In genomic region chr3:140697295-140697694, GRCm38 (mm10) we compare ENCODE assay signal across 30 mouse cellular contexts.
A peak's percentile ranks its signal among the peaks of the same experiment; 100 is the strongest.
DNase-seq lines count a peak whose midpoint lies in the region; ATAC-seq and TF ChIP-seq lines count a peak whose summit lies in the region.
"Had no signal": no experiment of that assay in that cellular context is flagged by ENCODE, and none has a peak within 500 bp of the region (broad histone marks: within the 10 kb centered on the region; RNA-seq: fewer than 3 reads in every experiment).

No protein-coding gene starts in this region.

- WGBS in forebrain, embryonic 14.5 days, result 10% methylated on average over 3 of the region's 3 CpGs
- WGBS in forebrain, embryonic 12.5 days, result 27% methylated on average over 3 of the region's 3 CpGs
- WGBS in midbrain, embryonic 11.5 days, result 15% methylated on average over 3 of the region's 3 CpGs
- 14% methylated on average over 3 of the region's 3 CpGs for WGBS in midbrain, embryonic 16.5 days
- whole genome bisulfite sequencing in midbrain, postnatal 0 days, result 7% methylated on average over 3 of the region's 3 CpGs
- WGBS in liver, postnatal 0 days (ENCODE audit: insufficient replicate concordance), result 82% methylated on average over 3 of the region's 3 CpGs

- peak; percentile 42 for DNase-seq in forebrain, embryonic 14.5 days (ENCODE audit: low spot score)
- peak; percentile 82 for DNase-seq in midbrain, embryonic 11.5 days (ENCODE audit: low spot score, missing footprints)
- peak; percentile 16 for DNase-seq in embryo, embryonic 9.5 days (ENCODE audit: extremely low spot score)
- DNase-seq in midbrain, postnatal 0 days (ENCODE audit: low spot score), result peak; percentile 5
- DNase-seq in ovary, postnatal 10 days (ENCODE audit: low spot score), result no peak
- DNase-seq in liver, postnatal 0 days, result no peak
- DNase-seq: adrenal gland, postnatal 14 days; cerebellum, adult 2 months; cerebellum, postnatal 14 days; heart, postnatal 14 days; kidney, adult 18-20 months; kidney, postnatal 36 days; lung, postnatal 4 days; right cerebral cortex, postnatal 4 days; thymus, adult 18-20 months; thymus, postnatal 36 days had no signal

- TF ChIP-seq EP300 in liver, postnatal 0 days (IDR thresholded peaks at IDR 0.05; ENCODE audit: low read depth), result no peak

- peak; percentile 50; the same call in 1 of the 2 replicates for ATAC-seq in forebrain, embryonic 14.5 days
- no peak for ATAC-seq in forebrain, embryonic 12.5 days (ENCODE audit: low FRiP score)
- peak; percentile 73 for ATAC-seq in midbrain, embryonic 11.5 days (ENCODE audit: low FRiP score)
- no peak for ATAC-seq in midbrain, embryonic 16.5 days
- no peak for ATAC-seq in midbrain, postnatal 0 days (ENCODE audit: low FRiP score)
- ATAC-seq in liver, postnatal 0 days, result no peak
- ATAC-seq: forebrain, embryonic 16.5 days; lung, postnatal 0 days had no signal

- no peak overlapping the region for H3K4me3 ChIP-seq in forebrain, embryonic 14.5 days (ENCODE audit: low read depth, low read length)
- H3K4me3 ChIP-seq in forebrain, embryonic 12.5 days (replicated peaks), result no peak overlapping the region
- no peak overlapping the region for H3K4me3 ChIP-seq in midbrain, embryonic 11.5 days (ENCODE audit: low read depth, low read length)
- no peak overlapping the region for H3K4me3 ChIP-seq in midbrain, embryonic 16.5 days (ENCODE audit: low read depth, low read length)
- no peak overlapping the region for H3K4me3 ChIP-seq in midbrain, postnatal 0 days (ENCODE audit: low read depth, low read length)
- H3K4me3 ChIP-seq in liver, postnatal 0 days (ENCODE audit: low read depth, low read length), result no peak overlapping the region
- H3K4me3 ChIP-seq: embryonic facial prominence, embryonic 13.5 days; hindbrain, embryonic 13.5 days; kidney, embryonic 15.5 days; layer of hippocampus, adult 2 months; limb, embryonic 13.5 days; megakaryocyte, embryonic 14.5 days; myocyte; neural tube, embryonic 12.5 days had no signal

- no peaks in the 10 kb centered on the region for H3K9me3 ChIP-seq in forebrain, embryonic 14.5 days (replicated peaks; ENCODE audit: control insufficient read depth, low read length)
- H3K9me3 ChIP-seq in forebrain, embryonic 12.5 days, result no peaks in the 10 kb centered on the region
- no peaks in the 10 kb centered on the region for H3K9me3 ChIP-seq in midbrain, embryonic 11.5 days (ENCODE audit: control insufficient read depth, low read length)
- H3K9me3 ChIP-seq in midbrain, embryonic 16.5 days (replicated peaks; ENCODE audit: control insufficient read depth, low read length, poor library complexity, severe bottlenecking), result no peaks in the 10 kb centered on the region
- H3K9me3 ChIP-seq in midbrain, postnatal 0 days (ENCODE audit: low read length), result no peaks in the 10 kb centered on the region
- no peaks in the 10 kb centered on the region for H3K9me3 ChIP-seq in liver, postnatal 0 days (ENCODE audit: low read length)
- H3K9me3 ChIP-seq: embryonic facial prominence, embryonic 13.5 days; hindbrain, embryonic 13.5 days; kidney, embryonic 15.5 days; limb, embryonic 13.5 days; megakaryocyte, embryonic 14.5 days; neural tube, embryonic 12.5 days had no signal

- no peak for TF ChIP-seq CTCF in midbrain, postnatal 0 days (IDR thresholded peaks at IDR 0.05)
- no peak for TF ChIP-seq CTCF in liver, postnatal 0 days (IDR thresholded peaks at IDR 0.05; ENCODE audit: low read depth)

- no peaks in the 10 kb centered on the region for H3K36me3 ChIP-seq in forebrain, embryonic 14.5 days (ENCODE audit: control insufficient read depth, insufficient read depth, low read length)
- H3K36me3 ChIP-seq in forebrain, embryonic 12.5 days (replicated peaks), result no peaks in the 10 kb centered on the region
- H3K36me3 ChIP-seq in midbrain, embryonic 11.5 days (ENCODE audit: control insufficient read depth, insufficient read depth, low read length), result no peaks in the 10 kb centered on the region
- H3K36me3 ChIP-seq in midbrain, embryonic 16.5 days (ENCODE audit: control insufficient read depth, insufficient read depth, low read length), result no peaks in the 10 kb centered on the region
- no peaks in the 10 kb centered on the region for H3K36me3 ChIP-seq in midbrain, postnatal 0 days (ENCODE audit: insufficient read depth, low read length)
- H3K36me3 ChIP-seq in liver, postnatal 0 days (replicated peaks; ENCODE audit: insufficient read depth, low read length), result no peaks in the 10 kb centered on the region
- H3K36me3 ChIP-seq: embryonic facial prominence, embryonic 13.5 days; hindbrain, embryonic 13.5 days; kidney, embryonic 15.5 days; limb, embryonic 13.5 days; neural tube, embryonic 12.5 days had no signal

- H3K4me2 ChIP-seq in forebrain, embryonic 14.5 days (ENCODE audit: low read length), result no peak overlapping the region
- H3K4me2 ChIP-seq in forebrain, embryonic 12.5 days, result no peak overlapping the region
- H3K4me2 ChIP-seq in midbrain, embryonic 11.5 days, result no peak overlapping the region
- no peak overlapping the region for H3K4me2 ChIP-seq in midbrain, embryonic 16.5 days (ENCODE audit: low read length)
- no peak overlapping the region for H3K4me2 ChIP-seq in midbrain, postnatal 0 days (ENCODE audit: low read depth, low read length, poor library complexity, severe bottlenecking)
- H3K4me2 ChIP-seq in liver, postnatal 0 days (ENCODE audit: low read depth, low read length), result no peak overlapping the region
- H3K4me2 ChIP-seq: embryonic facial prominence, embryonic 13.5 days; hindbrain, embryonic 13.5 days; kidney, embryonic 15.5 days; limb, embryonic 13.5 days; liver, embryonic 11.5 days; neural tube, embryonic 12.5 days had no signal

- no peaks in the 10 kb centered on the region for H3K4me1 ChIP-seq in forebrain, embryonic 14.5 days (ENCODE audit: control insufficient read depth, insufficient read depth, low read length)
- peaks cover 5% of the 10 kb centered on the region; the same call in 1 of the 2 replicates for H3K4me1 ChIP-seq in forebrain, embryonic 12.5 days
- no peaks in the 10 kb centered on the region for H3K4me1 ChIP-seq in midbrain, embryonic 11.5 days (ENCODE audit: control insufficient read depth, insufficient read depth, low read length)
- no peaks in the 10 kb centered on the region for H3K4me1 ChIP-seq in midbrain, embryonic 16.5 days (ENCODE audit: control insufficient read depth, insufficient read depth, low read length)
- no peaks in the 10 kb centered on the region for H3K4me1 ChIP-seq in midbrain, postnatal 0 days (ENCODE audit: insufficient read depth, low read length)
- H3K4me1 ChIP-seq in liver, postnatal 0 days (ENCODE audit: insufficient read depth), result no peaks in the 10 kb centered on the region
- H3K4me1 ChIP-seq: embryonic facial prominence, embryonic 13.5 days; hindbrain, embryonic 13.5 days; kidney, embryonic 15.5 days; limb, embryonic 13.5 days; megakaryocyte, embryonic 14.5 days; neural tube, embryonic 12.5 days had no signal

- H3K27me3 ChIP-seq in forebrain, embryonic 14.5 days (replicated peaks; ENCODE audit: control insufficient read depth, insufficient read depth, low read length), result no peaks in the 10 kb centered on the region
- no peaks in the 10 kb centered on the region for H3K27me3 ChIP-seq in forebrain, embryonic 12.5 days
- no peaks in the 10 kb centered on the region for H3K27me3 ChIP-seq in midbrain, embryonic 11.5 days (ENCODE audit: control insufficient read depth, insufficient read depth, low read length)
- H3K27me3 ChIP-seq in midbrain, embryonic 16.5 days (ENCODE audit: control insufficient read depth, insufficient read depth, low read depth, low read length), result no peaks in the 10 kb centered on the region
- H3K27me3 ChIP-seq in midbrain, postnatal 0 days (ENCODE audit: insufficient read depth, low read length), result no peaks in the 10 kb centered on the region
- H3K27me3 ChIP-seq in liver, postnatal 0 days (ENCODE audit: insufficient read depth, low read length), result no peaks in the 10 kb centered on the region
- H3K27me3 ChIP-seq: embryonic facial prominence, embryonic 13.5 days; hindbrain, embryonic 13.5 days; kidney, embryonic 15.5 days; limb, embryonic 13.5 days; megakaryocyte, embryonic 14.5 days; neural tube, embryonic 12.5 days had no signal

- H3K27ac ChIP-seq in forebrain, embryonic 14.5 days (ENCODE audit: low read depth, low read length), result no peak overlapping the region
- H3K27ac ChIP-seq in forebrain, embryonic 12.5 days, result no peak overlapping the region
- H3K27ac ChIP-seq in midbrain, embryonic 11.5 days (ENCODE audit: low read depth, low read length), result no peak overlapping the region
- no peak overlapping the region for H3K27ac ChIP-seq in midbrain, embryonic 16.5 days (ENCODE audit: low read length)
- H3K27ac ChIP-seq in midbrain, postnatal 0 days (ENCODE audit: low read depth, low read length), result no peak overlapping the region
- no peak overlapping the region for H3K27ac ChIP-seq in liver, postnatal 0 days (ENCODE audit: low read depth)
- H3K27ac ChIP-seq: embryonic facial prominence, embryonic 13.5 days; hindbrain, embryonic 13.5 days; kidney, embryonic 15.5 days; layer of hippocampus, adult 2 months; limb, embryonic 13.5 days; neural tube, embryonic 12.5 days; stomach, postnatal 0 days had no signal

- H3K9ac ChIP-seq in forebrain, embryonic 14.5 days (ENCODE audit: low read length), result no peak overlapping the region
- H3K9ac ChIP-seq in forebrain, embryonic 12.5 days, result no peak overlapping the region
- no peak overlapping the region for H3K9ac ChIP-seq in midbrain, embryonic 11.5 days (ENCODE audit: low read length)
- H3K9ac ChIP-seq in midbrain, embryonic 16.5 days (ENCODE audit: low read depth, low read length), result no peak overlapping the region
- no peak overlapping the region for H3K9ac ChIP-seq in midbrain, postnatal 0 days (replicated peaks; ENCODE audit: low read length, poor library complexity, severe bottlenecking)
- no peak overlapping the region for H3K9ac ChIP-seq in liver, postnatal 0 days (replicated peaks)
- H3K9ac ChIP-seq: embryonic facial prominence, embryonic 13.5 days; hindbrain, embryonic 13.5 days; kidney, embryonic 15.5 days; limb, embryonic 13.5 days; neural tube, embryonic 12.5 days had no signal

Comparison
In these comparisons a context has a peak if more than half of its experiments do, and no peak if none do; other contexts are left out.
1. ATAC-seq: peak in forebrain, embryonic 14.5 days (single experiment) and midbrain, embryonic 11.5 days (single experiment); none in forebrain, embryonic 12.5 days (single experiment), midbrain, embryonic 16.5 days (single experiment), midbrain, postnatal 0 days (single experiment) and liver, postnatal 0 days (single experiment).
2. DNase-seq: peak in forebrain, embryonic 14.5 days (single experiment), midbrain, embryonic 11.5 days (single experiment), embryo, embryonic 9.5 days (single experiment) and midbrain, postnatal 0 days (single experiment); none in ovary, postnatal 10 days (single experiment) and liver, postnatal 0 days (single experiment).